Mouse (Mus musculus) CH12.LX (cell line): ENCODE results near the gene Gm17490. TPM values are rescaled to one million over a fixed set of nuclear protein-coding genes. Genes with fewer than 3 reads are reported as not detected.
A peak's percentile ranks its signal among the peaks of the same experiment; 100 is the strongest.

Experiments
- DNase-seq: peaks from one replicate; pipeline ENCODE4 v3.0.0-alpha.2; 2013; ENCODE audit errors: extremely low read depth
- H3K27ac ChIP-seq: 2 replicates; pipeline ENCODE4 v1.5.1; 2012; ENCODE audit warnings: low read depth, mild to moderate bottlenecking, control low read depth, moderate library complexity; ENCODE audit not compliant: insufficient read depth
- H3K27me3 ChIP-seq: replicated peaks from 2 replicates; pipeline ENCODE3; 2012; ENCODE audit warnings: inconsistent platforms
- H3K36me3 ChIP-seq, 2 experiments: replicated peaks in 1 of 2; 2 replicates each; pipeline versions ENCODE3 to v1.6.1; 2012; ENCODE audit warnings: inconsistent platforms in 1 of 2, low read length in 1 of 2, mild to moderate bottlenecking in 1 of 2, mixed read lengths in 1 of 2, moderate library complexity in 1 of 2; ENCODE audit not compliant: control insufficient read depth in 1 of 2, insufficient read depth in 1 of 2
- H3K4me1 ChIP-seq, 2 experiments: 2 replicates each; pipeline ENCODE4 v1.6.1; 2012; ENCODE audit warnings: inconsistent platforms in 1 of 2, moderate library complexity in 1 of 2; ENCODE audit not compliant: insufficient read depth in 2 of 2, control insufficient read depth in 1 of 2
- H3K4me2 ChIP-seq: 2 replicates; pipeline ENCODE4 v1.6.1; 2012; ENCODE audit warnings: low read depth, mild to moderate bottlenecking, control low read depth; ENCODE audit not compliant: poor library complexity, insufficient read depth, severe bottlenecking
- H3K4me3 ChIP-seq, 3 experiments: fragments of 150-350 bp in 1 of 3; sonication (generic) in 1 of 3; replicated peaks in 1 of 3; 2 replicates each; pipeline versions ENCODE3 to v1.5.1; 2011 to 2012; ENCODE audit warnings: low read depth in 2 of 3, low read length in 2 of 3, mild to moderate bottlenecking in 2 of 3, moderate library complexity in 2 of 3, control low read depth in 1 of 3, improper control_type of control experiment in 1 of 3, inconsistent platforms in 1 of 3, mixed read lengths in 1 of 3; ENCODE audit not compliant: poor library complexity in 1 of 3
- H3K79me2 ChIP-seq: replicated peaks from 2 replicates; pipeline ENCODE4 v1.6.1; 2012; ENCODE audit warnings: mild to moderate bottlenecking, moderate library complexity; ENCODE audit not compliant: control insufficient read depth, poor library complexity, insufficient read depth, severe bottlenecking; ENCODE audit errors: extremely low read depth
- H3K9ac ChIP-seq: 2 replicates; pipeline ENCODE4 v1.6.1; 2012; ENCODE audit warnings: low read depth, mild to moderate bottlenecking, control low read depth, moderate library complexity; ENCODE audit not compliant: insufficient read depth
- H3K9me3 ChIP-seq: replicated peaks from 2 replicates; pipeline ENCODE3; 2012; ENCODE audit warnings: low read length, inconsistent platforms, mixed read lengths
- CHD1 ChIP-seq: IDR thresholded peaks from 2 replicates; pipeline ENCODE4 v1.6.1; 2012; ENCODE audit warnings: low read depth, low read length, improper control_type of control experiment, inconsistent platforms
- ELF1 ChIP-seq: IDR thresholded peaks from 2 replicates; pipeline ENCODE4 v1.6.1; 2014; ENCODE audit warnings: low read depth, mild to moderate bottlenecking, inconsistent platforms, low read length, improper control_type of control experiment
- EP300 ChIP-seq: IDR thresholded peaks from 2 replicates; pipeline ENCODE4 v1.6.1; 2011; ENCODE audit warnings: low read length, improper control_type of control experiment
- JUND ChIP-seq: conservative IDR thresholded peaks from 2 replicates; pipeline ENCODE4 v1.6.1; 2011; ENCODE audit warnings: low read depth, low read length, improper control_type of control experiment
- MAFK ChIP-seq: IDR thresholded peaks from 2 replicates; pipeline ENCODE4 v1.6.1; 2011; ENCODE audit warnings: low read length, improper control_type of control experiment; ENCODE audit not compliant: insufficient replicate concordance
- MAZ ChIP-seq: IDR thresholded peaks from 2 replicates; pipeline ENCODE4 v1.6.1; 2012; ENCODE audit warnings: low read depth, mild to moderate bottlenecking, inconsistent platforms, low read length, improper control_type of control experiment, moderate library complexity
- MEF2A ChIP-seq: IDR thresholded peaks from 2 replicates; pipeline ENCODE4 v1.6.1; 2014; ENCODE audit warnings: low read depth, mild to moderate bottlenecking, inconsistent platforms, low read length, improper control_type of control experiment, borderline replicate concordance
- MXI1 ChIP-seq: IDR thresholded peaks from 2 replicates; pipeline ENCODE4 v1.6.1; 2011; ENCODE audit warnings: mild to moderate bottlenecking, low read depth, low read length, improper control_type of control experiment
- MYC ChIP-seq: IDR thresholded peaks from 2 replicates; pipeline ENCODE4 v1.6.1; 2011; ENCODE audit warnings: low read depth, mild to moderate bottlenecking, improper control_type of control experiment, low read length
- POLR2AphosphoS2 ChIP-seq: IDR thresholded peaks from 2 replicates; pipeline ENCODE4 v1.6.1; 2011; ENCODE audit warnings: low read depth, low read length, improper control_type of control experiment
- RAD21 ChIP-seq: IDR thresholded peaks from 2 replicates; pipeline ENCODE4 v1.6.1; 2011; ENCODE audit warnings: low read depth, mild to moderate bottlenecking, low read length, improper control_type of control experiment, moderate library complexity
- TCF12 ChIP-seq: IDR thresholded peaks from 2 replicates; pipeline ENCODE4 v1.6.1; 2014; ENCODE audit warnings: low read depth, mild to moderate bottlenecking, inconsistent platforms, low read length, improper control_type of control experiment
- ZC3H11A ChIP-seq: IDR thresholded peaks from 2 replicates; pipeline ENCODE4 v1.6.1; 2012; ENCODE audit warnings: low read depth, mild to moderate bottlenecking, inconsistent platforms, low read length, improper control_type of control experiment
- ZMIZ1 ChIP-seq: IDR thresholded peaks from 2 replicates; pipeline ENCODE4 v1.6.1; 2012; ENCODE audit warnings: low read depth, mild to moderate bottlenecking, inconsistent platforms, low read length, improper control_type of control experiment
- ZNF384 ChIP-seq: IDR thresholded peaks from 2 replicates; pipeline ENCODE4 v1.6.1; 2012; ENCODE audit warnings: low read depth, low read length, improper control_type of control experiment, inconsistent platforms
- dilution Hi-C: fragments of 300-500 bp; cut with MboI; formaldehyde crosslinking; loops from 2 replicates; pipeline ENCODE4 v1.14.3; 2020; ENCODE audit warnings: low sequenced_read_pairs; ENCODE audit not compliant: extremely low pct_unique_long_range_greater_than_20kb, extremely low pct_ligation_motif_present
- in situ Hi-C: fragments of 300-500 bp; cut with MboI; formaldehyde crosslinking; loops from 3 replicates; pipeline ENCODE4 v1.14.3; 2019; ENCODE audit warnings: low sequenced_read_pairs, low pct_ligation_motif_present, low pct_unique_long_range_greater_than_20kb, mixed read lengths
- polyA plus RNA-seq: library from polyadenylated mRNA; unstranded; fragments of >175 nt; gene quantifications from 2 replicates; pipeline ENCODE4 v1.2.1, GENCODE M21; 2012; ENCODE audit warnings: low read depth; ENCODE audit not compliant: insufficient read length
- total RNA-seq, 2 experiments: library from RNA; depleted of rRNA; stranded (reverse); fragments of 300-350 nt in 1 of 2; fragments of >200 nt in 1 of 2; gene quantifications; 2 replicates each; pipeline ENCODE4 v1.2.3; 2012 to 2014

Gene Gm17490
- total and polyA plus RNA-seq, 3 experiments, result not detected

- Histone ChIP-seq H3K9me3 (no peaks in the 10 kb centered on the region), H3K4me3 (no peak overlapping the region), H3K79me2 (no peaks in the 10 kb centered on the region), H3K4me1 (peaks cover 11 to 28% of the 10 kb centered on the region in 2 experiments), H3K36me3 (no peaks in the 10 kb centered on the region), H3K9ac (no peak overlapping the region), H3K4me2 (no peak overlapping the region), H3K27ac (no peak overlapping the region), H3K27me3 (no peaks in the 10 kb centered on the region)
- dilution Hi-C loops (no loop called here), in situ Hi-C loops (no loop called here)
- TF ChIP-seq ZNF384 (peak; percentile 65), MAZ (no peak), TCF12 (no peak)
- no peak for DNase-seq
These were observed 2.9 kb downstream of the Gm17490 start for GRCm38 (mm10) chr2:11623173-11623572.

GRCm38 (mm10) chr2:11619598-11619997 lies 6.5 kb downstream of the Gm17490 start:
- Histone ChIP-seq H3K4me1 (peaks cover 11 to 28% of the 10 kb centered on the region in 2 experiments), H3K9ac (no peak overlapping the region), H3K27me3 (no peaks in the 10 kb centered on the region), H3K79me2 (no peaks in the 10 kb centered on the region), H3K27ac (no peak overlapping the region), H3K36me3 (no peaks in the 10 kb centered on the region), H3K4me3 (no peak overlapping the region), H3K4me2 (no peak overlapping the region), H3K9me3 (no peaks in the 10 kb centered on the region)
- DNase-seq, result no peak
- in situ Hi-C loops (no loop called here), dilution Hi-C loops (no loop called here)
- TF ChIP-seq MYC, result no peak
- TF ChIP-seq POLR2AphosphoS2, result no peak
- TF ChIP-seq MAZ, result no peak
- no peak for TF ChIP-seq ELF1
- no peak for TF ChIP-seq ZC3H11A
- TF ChIP-seq CHD1, result no peak
- no peak for TF ChIP-seq ZMIZ1
- TF ChIP-seq RAD21, result no peak
- TF ChIP-seq MAFK, result no peak
- no peak for TF ChIP-seq JUND
- TF ChIP-seq MEF2A, result no peak
- no peak for TF ChIP-seq TCF12
- TF ChIP-seq MXI1, result no peak
- no peak for TF ChIP-seq EP300

- Histone ChIP-seq H3K4me2 (no peak overlapping the region), H3K9ac (no peak overlapping the region), H3K4me1 (peaks cover 5 to 14% of the 10 kb centered on the region in 2 experiments; a peak in 3 of 4 replicates), H3K27ac (no peak overlapping the region), H3K9me3 (no peaks in the 10 kb centered on the region), H3K79me2 (no peaks in the 10 kb centered on the region), H3K4me3 (no peak overlapping the region), H3K27me3 (no peaks in the 10 kb centered on the region), H3K36me3 (no peaks in the 10 kb centered on the region)
- TF ChIP-seq POLR2AphosphoS2 (no peak), TCF12 (no peak)
- no peak for DNase-seq
- in situ Hi-C loops, result no loop called here
- dilution Hi-C loops, result no loop called here
These were observed 9.2 kb downstream of the Gm17490 start for GRCm38 (mm10) chr2:11616846-11617245.
